Mouse (Mus musculus) G1E (cell line): ENCODE measurements around the gene Arsg.

Experiments used
- CTCF ChIP-seq: IDR thresholded peaks from 2 replicates; pipeline ENCODE4 v1.5.1; 2012; ENCODE audit warnings: low read depth, low read length, inconsistent platforms, mixed read lengths
- GATA1 ChIP-seq: IDR thresholded peaks from 2 replicates; pipeline ENCODE4 v1.6.1; 2012; ENCODE audit warnings: borderline replicate concordance, low read length, inconsistent platforms, mixed read lengths
- POLR2AphosphoS5 ChIP-seq: IDR thresholded peaks from 2 replicates; pipeline ENCODE4 v1.6.1; 2012; ENCODE audit warnings: low read depth, low read length, inconsistent platforms; ENCODE audit not compliant: insufficient replicate concordance
- TAL1 ChIP-seq: conservative IDR thresholded peaks from 2 replicates; pipeline ENCODE4 v1.6.1; 2012; ENCODE audit warnings: low read depth, low read length, inconsistent platforms, mixed read lengths

- no peak for TF ChIP-seq CTCF
- no peak for TF ChIP-seq POLR2AphosphoS5
- no peak for TF ChIP-seq TAL1
- no peak for TF ChIP-seq GATA1
These were observed 18.7 kb downstream of the Arsg start for GRCm38 (mm10) chr11:109491844-109492243.
